Mouse (Mus musculus): ENCODE data around the gene Kank4.

Kank4 gene

DNA sequence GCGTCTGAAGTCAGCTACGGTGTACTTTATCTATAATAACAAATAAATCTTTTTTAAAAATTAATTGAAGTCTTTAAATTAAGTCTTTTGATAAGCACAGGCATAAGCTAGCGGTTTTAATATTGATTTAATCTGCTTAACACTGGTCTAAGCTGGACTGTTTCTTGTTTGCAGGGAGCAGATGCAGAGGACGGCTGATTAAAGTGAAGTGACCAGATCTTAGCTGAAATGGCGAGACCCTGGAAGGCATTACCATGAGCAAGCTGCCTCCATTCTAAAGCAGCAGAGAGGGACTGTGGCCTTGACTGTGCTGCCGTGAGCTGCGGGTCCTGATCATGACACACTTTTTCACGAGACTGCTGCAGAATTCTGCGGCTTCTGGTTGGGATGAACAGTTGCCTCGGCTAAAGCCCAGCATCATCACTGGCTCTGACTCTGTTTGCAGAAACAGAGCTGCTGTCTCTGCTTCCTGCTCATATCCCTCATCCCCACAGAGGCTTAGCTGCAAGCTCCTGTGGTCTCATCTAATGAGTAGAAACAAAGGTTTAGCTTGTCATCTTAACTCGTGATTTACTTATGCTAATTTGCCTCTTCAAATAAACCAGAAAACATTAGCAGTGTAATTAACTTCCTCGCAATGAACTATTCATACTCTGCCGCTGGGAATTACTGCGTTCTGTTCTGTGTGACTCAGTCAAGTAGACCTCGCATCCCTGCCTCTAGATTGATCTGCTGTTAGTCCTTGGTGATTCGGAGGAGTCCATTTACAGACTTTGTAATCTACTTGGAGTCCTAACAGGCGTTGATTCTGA lies 99.4 kb downstream of the Kank4 start:
- no peak for DNase-seq (ENCODE audit: low spot score)

DNA sequence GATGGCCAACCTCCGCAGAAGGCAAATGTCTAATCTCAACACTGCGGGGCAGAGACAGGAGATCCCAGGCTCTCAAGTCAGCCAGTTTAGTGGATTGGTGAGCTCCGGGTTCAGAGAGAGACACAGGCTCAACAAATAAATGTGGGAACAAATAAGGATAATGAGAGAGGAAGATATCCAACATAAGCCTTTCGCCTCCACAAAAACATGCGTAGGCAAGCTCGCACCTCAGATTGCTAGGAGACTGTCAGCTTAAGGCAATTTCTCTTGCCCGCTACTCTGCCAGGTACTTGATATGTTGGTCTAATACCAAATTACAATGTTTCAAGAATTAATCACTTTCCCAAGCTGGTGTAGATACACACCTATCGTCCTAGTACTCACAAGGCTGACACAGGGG lies 106.4 kb downstream of the Kank4 start:
- no peak for DNase-seq (ENCODE audit: low spot score)
